Mouse (Mus musculus) G1E (cell line): Measurements from ENCODE around the gene Ubash3b.

ENCODE experiments used
- CTCF ChIP-seq: IDR thresholded peaks from 2 replicates; pipeline ENCODE4 v1.5.1; 2012; ENCODE audit warnings: low read depth, low read length, inconsistent platforms, mixed read lengths
- GATA1 ChIP-seq: IDR thresholded peaks from 2 replicates; pipeline ENCODE4 v1.6.1; 2012; ENCODE audit warnings: borderline replicate concordance, low read length, inconsistent platforms, mixed read lengths
- GATA2 ChIP-seq: IDR thresholded peaks from 2 replicates; pipeline ENCODE4 v1.6.1; 2012; ENCODE audit warnings: low read depth, low read length, inconsistent platforms, borderline replicate concordance
- POLR2AphosphoS5 ChIP-seq: IDR thresholded peaks from 2 replicates; pipeline ENCODE4 v1.6.1; 2012; ENCODE audit warnings: low read depth, low read length, inconsistent platforms; ENCODE audit not compliant: insufficient replicate concordance
- TAL1 ChIP-seq: conservative IDR thresholded peaks from 2 replicates; pipeline ENCODE4 v1.6.1; 2012; ENCODE audit warnings: low read depth, low read length, inconsistent platforms, mixed read lengths

DNA sequence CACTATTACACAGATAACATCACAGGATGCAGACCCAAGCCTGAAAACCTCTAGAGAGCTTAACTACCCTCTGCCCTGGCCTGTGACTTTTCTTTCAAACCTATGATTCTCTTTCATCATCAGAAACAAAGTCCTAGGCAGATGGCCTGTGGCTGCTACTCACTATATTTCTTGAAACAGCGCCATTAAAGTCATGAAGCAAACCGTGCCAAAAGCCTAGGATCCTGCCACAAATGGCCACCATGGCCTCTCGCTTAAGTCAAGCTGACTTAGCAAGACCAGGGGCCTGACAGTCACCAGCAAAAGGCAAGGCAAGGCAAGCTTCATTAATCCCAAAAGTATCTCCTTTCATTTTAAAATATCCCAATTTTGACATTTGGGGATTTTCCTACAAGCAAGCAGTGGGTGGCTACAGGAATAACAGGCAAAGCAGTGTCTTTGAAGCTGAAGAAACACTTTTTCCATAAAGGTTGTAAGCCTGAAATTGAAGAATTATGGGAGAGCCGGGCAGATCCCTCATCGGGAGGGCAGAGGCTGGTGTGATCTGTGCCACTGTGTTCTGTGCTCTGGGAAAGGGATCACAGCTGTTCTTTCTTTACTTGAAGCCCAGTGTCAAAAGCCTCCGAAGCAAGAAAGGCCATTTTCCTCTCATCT lies 39.7 kb downstream of the Ubash3b start:
- TF ChIP-seq GATA1 (no peak), CTCF (no peak), POLR2AphosphoS5 (no peak), TAL1 (no peak), GATA2 (no peak)
